Mouse (Mus musculus) MEL (cell line): ENCODE data around the gene Sipa1l1.

ENCODE experiments used
- E2F4 ChIP-seq: IDR thresholded peaks from 2 replicates; pipeline ENCODE4 v1.6.1; 2011; ENCODE audit warnings: low read depth, low read length, improper control_type of control experiment, borderline replicate concordance
- JUND ChIP-seq: IDR thresholded peaks from 2 replicates; pipeline ENCODE4 v1.6.1; 2011; ENCODE audit warnings: low read depth, mild to moderate bottlenecking, improper control_type of control experiment, low read length

DNA sequence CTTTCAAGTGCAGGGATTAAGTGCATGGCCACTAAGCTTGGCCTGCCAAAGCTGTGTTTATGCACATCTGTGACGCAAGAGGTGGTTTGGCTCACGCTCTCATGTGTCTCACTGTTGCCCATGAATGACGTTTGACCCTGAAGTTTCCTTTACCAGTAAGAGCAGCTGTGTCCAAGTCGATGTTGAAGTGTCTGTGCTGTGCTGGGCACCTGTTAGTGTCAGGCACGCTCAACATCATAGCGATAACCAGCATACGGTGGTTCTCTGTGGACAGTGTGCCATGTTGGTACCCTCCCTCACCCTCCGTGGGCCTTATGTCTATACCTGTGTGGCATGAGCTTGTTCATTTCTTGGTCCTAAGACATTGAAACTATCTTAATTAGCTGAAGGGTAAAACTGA lies 249.9 kb downstream of the Sipa1l1 start:
- TF ChIP-seq E2F4, result no peak
- no peak for TF ChIP-seq JUND
